Mouse (Mus musculus) stomach, postnatal 0 days (tissue): ENCODE data around the gene Dnase1l2. TPM values are rescaled to one million over a fixed set of nuclear protein-coding genes. Genes with fewer than 3 reads are reported as not detected.
"Not testable (repeated sequence)": the region's sequence is repeated elsewhere in the genome, so short reads cannot be mapped to it uniquely, and the experiment has no call there.

ENCODE experiments used
- ATAC-seq: fragments of 200-750 bp; cut with Nextera tagmentation; 2 replicates; pipeline ENCODE4 v1.8.0; 2017; ENCODE audit not compliant: low FRiP score, low TSS enrichment
- DNase-seq: peaks from one replicate; pipeline ENCODE4 v3.0.0-alpha.2; 2016; ENCODE audit warnings: low spot score
- H3K27ac ChIP-seq: fragments of 300-500 bp; sonication (generic); replicated peaks from 2 replicates; pipeline ENCODE4 v1.5.1; 2014; ENCODE audit warnings: mild to moderate bottlenecking, control low read depth
- H3K27me3 ChIP-seq: fragments of 300-500 bp; sonication (generic); 2 replicates; pipeline ENCODE4 v1.6.1; 2014; ENCODE audit warnings: low read length; ENCODE audit not compliant: control insufficient read depth, insufficient read depth
- H3K36me3 ChIP-seq: fragments of 300-500 bp; sonication (generic); 2 replicates; pipeline ENCODE4 v1.6.1; 2014; ENCODE audit warnings: low read length, mixed read lengths; ENCODE audit not compliant: control insufficient read depth, insufficient read depth
- H3K4me1 ChIP-seq: fragments of 300-500 bp; sonication (generic); replicated peaks from 2 replicates; pipeline ENCODE4 v1.6.1; 2014; ENCODE audit warnings: antibody characterized with exemption; ENCODE audit not compliant: control insufficient read depth, insufficient read depth
- H3K4me2 ChIP-seq: fragments of 300-500 bp; sonication (generic); replicated peaks from 2 replicates; pipeline ENCODE4 v1.6.1; 2014; ENCODE audit warnings: low read depth, mild to moderate bottlenecking, control low read depth, moderate library complexity
- H3K4me3 ChIP-seq: fragments of 300-500 bp; sonication (generic); 2 replicates; pipeline ENCODE4 v1.5.1; 2014; ENCODE audit warnings: low read depth, low read length, control low read depth
- H3K9ac ChIP-seq: fragments of 300-500 bp; sonication (generic); 2 replicates; pipeline ENCODE4 v1.6.1; 2014; ENCODE audit warnings: mild to moderate bottlenecking, low read length, control low read depth, mixed read lengths
- H3K9me3 ChIP-seq: fragments of 300-500 bp; sonication (generic); 2 replicates; pipeline ENCODE4 v1.6.1; 2016; ENCODE audit warnings: low read length; ENCODE audit not compliant: control insufficient read depth
- CTCF ChIP-seq: IDR thresholded peaks from 2 replicates; pipeline ENCODE4 v1.5.1; 2016; ENCODE audit warnings: antibody characterized with exemption, low read depth, mild to moderate bottlenecking, moderate library complexity
- EP300 ChIP-seq: optimal IDR thresholded peaks from 2 replicates; pipeline ENCODE3; 2016; ENCODE audit warnings: antibody characterized with exemption
- WGBS: fragments of 180-500 bp; shearing (Covaris S2); extraction: QIAGEN DNeasy Blood & Tissue Kit; methylation state at CpG from one replicate; pipeline ENCODE4 v1.1.7; 2014; 5-methylcytosine and 5-hydroxymethylcytosine counted together
- polyA plus RNA-seq: library from polyadenylated mRNA; unstranded; fragments of >200 nt; fragmentation: Nextera tagmentation; extraction: Ambion mirVana; gene quantifications from 2 replicates; pipeline ENCODE4 v1.2.1, GENCODE M21; 2015

Gene Dnase1l2
- polyA plus RNA-seq, 1 experiment from 2014 or later = 88.0 TPM

DNA sequence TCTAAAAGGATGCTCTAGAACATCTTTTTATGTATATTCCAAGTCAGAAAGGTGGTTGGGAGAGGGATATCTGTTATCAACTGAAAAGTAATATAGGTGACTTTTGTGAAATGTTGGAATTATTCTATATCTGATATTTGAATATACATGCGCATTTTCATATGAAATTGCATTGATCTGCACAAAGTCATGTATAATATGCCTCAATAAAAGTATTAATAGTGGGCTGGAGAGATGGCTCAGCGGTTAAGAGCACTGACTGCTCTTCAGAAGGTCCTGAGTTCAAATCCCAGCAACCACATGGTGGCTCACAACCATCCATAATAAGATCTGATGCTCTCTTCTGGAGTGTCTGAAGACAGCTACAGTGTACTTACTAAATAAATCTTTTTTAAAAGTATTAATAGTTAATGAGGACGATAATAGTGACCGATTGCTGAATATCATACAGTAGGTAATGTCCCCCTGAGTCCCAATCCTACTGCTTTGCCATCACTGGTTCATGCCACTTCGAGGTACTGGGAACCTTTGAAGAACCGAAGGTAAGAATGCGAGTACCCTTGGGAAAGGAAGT, 26.5 kb upstream of the Dnase1l2 start:
- Histone ChIP-seq H3K9me3 (no peaks in the 10 kb centered on the region), H3K4me3 (peak overlapping the region; percentile 78), H3K36me3 (0 out of 2 replicates have a peak, but pooled peaks cover 4% of the 10 kb centered on the region), H3K4me1 (0 out of 2 replicates have a peak, but pooled peaks cover 6% of the 10 kb centered on the region), H3K9ac (peak overlapping the region; percentile 87; the same call in 1 of the 2 replicates), H3K27ac (peak overlapping the region; percentile 75), H3K27me3 (no peaks in the 10 kb centered on the region), H3K4me2 (peak overlapping the region; percentile 97)
- no peak for DNase-seq
- 15% methylated on average over 7 of the region's 7 CpGs for WGBS
- no peak for TF ChIP-seq CTCF
- no peak for TF ChIP-seq EP300
- no peak for ATAC-seq

DNA sequence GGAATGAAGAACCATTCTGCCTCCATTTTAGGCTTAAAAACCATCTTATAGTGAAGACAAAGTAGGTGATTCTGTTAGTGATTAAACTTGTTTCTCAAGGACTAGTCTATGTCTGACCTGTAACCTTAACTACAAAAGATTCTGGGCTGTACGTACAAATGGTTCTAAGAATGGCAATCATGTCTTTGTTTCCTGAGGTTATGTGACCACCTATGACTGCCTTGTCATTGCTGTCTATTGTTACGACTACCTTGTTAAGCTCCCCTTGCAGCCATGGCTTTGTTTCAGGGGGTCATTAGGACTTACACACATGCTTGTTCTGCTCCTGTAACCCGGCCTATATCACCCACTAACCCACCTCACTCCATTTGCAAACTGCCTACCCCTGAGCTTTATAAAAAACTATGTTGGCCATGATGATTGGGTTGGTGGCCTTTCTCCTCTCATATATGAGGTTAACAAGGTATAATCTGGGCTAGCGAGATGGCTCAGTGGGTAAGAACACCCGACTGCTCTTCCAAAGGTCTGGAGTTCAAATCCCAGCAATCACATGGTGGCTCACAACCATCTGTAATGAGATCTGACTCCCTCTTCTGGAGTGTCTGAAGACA, 25.8 kb upstream of the Dnase1l2 start:
- no peak for TF ChIP-seq EP300
- TF ChIP-seq CTCF = no peak
- H3K4me1 ChIP-seq = 0 out of 2 replicates have a peak, but pooled peaks cover 6% of the 10 kb centered on the region
- no peaks in the 10 kb centered on the region for H3K36me3 ChIP-seq
- WGBS = 91% methylated on average over 5 of the region's 5 CpGs
- no peak for DNase-seq
- ATAC-seq = no peak
- no peak overlapping the region for H3K4me2 ChIP-seq
- no peak overlapping the region for H3K4me3 ChIP-seq
- H3K27me3 ChIP-seq = no peaks in the 10 kb centered on the region
- H3K27ac ChIP-seq = no peak overlapping the region
- no peaks in the 10 kb centered on the region for H3K9me3 ChIP-seq
- H3K9ac ChIP-seq = no peak overlapping the region

DNA sequence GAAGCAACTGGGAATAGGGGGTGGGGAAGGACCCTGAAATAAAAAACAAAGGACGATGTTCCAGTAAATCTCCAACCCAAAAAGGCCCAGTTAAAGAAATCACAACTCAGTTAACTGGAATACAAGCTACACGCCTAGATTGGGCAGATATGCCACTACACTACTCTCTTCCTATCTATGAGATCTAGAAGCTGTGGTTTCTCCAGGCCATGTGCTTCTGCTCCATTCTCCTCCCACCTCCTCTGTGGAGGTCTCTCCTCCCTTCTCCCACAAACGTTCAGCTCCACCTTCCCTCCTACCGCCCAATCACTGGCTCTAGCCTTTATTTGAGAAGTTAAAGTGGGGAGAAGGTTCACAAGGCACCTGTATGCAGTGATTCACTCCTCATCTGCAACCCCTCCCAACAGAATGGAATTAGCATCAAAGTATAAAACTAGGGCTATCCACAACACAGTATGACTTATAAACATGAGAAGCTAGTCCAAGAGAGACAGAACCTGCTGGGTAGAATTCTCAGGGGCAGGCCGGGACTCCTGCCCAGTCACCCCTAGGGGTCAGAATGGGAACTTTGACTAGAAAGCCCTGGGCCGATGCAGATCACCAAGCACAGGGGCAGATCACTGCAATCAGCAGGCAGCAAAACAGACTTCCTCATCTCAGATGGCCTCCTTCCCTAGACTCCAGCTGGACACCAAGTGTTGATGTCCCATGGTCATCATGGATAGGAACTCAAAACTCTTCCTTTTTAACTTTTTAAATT, 20.6 kb upstream of the Dnase1l2 start:
- Histone ChIP-seq H3K4me2 (no peak overlapping the region), H3K4me3 (no peak overlapping the region), H3K9ac (no peak overlapping the region), H3K9me3 (no peaks in the 10 kb centered on the region), H3K27ac (no peak overlapping the region), H3K27me3 (no peaks in the 10 kb centered on the region), H3K36me3 (no peaks in the 10 kb centered on the region), H3K4me1 (no peaks in the 10 kb centered on the region)
- DNase-seq (no peak), ATAC-seq (peak; percentile 47; the same call in 1 of the 2 replicates)
- peak; percentile 27 for TF ChIP-seq CTCF
- TF ChIP-seq EP300 = no peak
- 53% methylated on average over 6 of the region's 6 CpGs for WGBS

DNA sequence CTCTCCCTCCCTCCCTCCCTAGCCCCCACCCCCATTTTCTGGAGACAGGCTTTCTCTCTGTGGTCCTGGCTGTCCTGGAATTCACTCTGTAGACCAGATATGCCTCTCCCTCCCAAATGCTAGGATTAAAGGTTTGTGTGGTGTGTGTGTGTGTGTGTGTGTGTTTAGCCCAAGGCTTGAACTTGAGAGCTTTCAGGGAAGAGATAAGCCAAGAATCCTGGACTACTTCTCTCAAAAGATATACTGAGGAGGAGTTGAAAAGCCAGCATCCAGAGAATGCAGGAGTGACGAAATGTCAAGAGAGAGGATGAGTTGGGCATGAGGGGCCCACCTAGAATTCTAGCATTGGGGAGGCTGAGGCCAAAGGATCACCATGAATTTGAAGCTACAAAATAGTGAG, 20.0 kb upstream of the Dnase1l2 start:
- ATAC-seq = no peak
- 76% methylated on average over 1 of the region's 1 CpGs for WGBS
- Histone ChIP-seq H3K4me2 (no peak overlapping the region), H3K27ac (no peak overlapping the region), H3K36me3 (no peaks in the 10 kb centered on the region), H3K9me3 (no peaks in the 10 kb centered on the region), H3K4me3 (no peak overlapping the region), H3K27me3 (no peaks in the 10 kb centered on the region), H3K9ac (no peak overlapping the region), H3K4me1 (no peaks in the 10 kb centered on the region)
- DNase-seq = no peak
- no peak for TF ChIP-seq CTCF
- TF ChIP-seq EP300 = no peak

DNA sequence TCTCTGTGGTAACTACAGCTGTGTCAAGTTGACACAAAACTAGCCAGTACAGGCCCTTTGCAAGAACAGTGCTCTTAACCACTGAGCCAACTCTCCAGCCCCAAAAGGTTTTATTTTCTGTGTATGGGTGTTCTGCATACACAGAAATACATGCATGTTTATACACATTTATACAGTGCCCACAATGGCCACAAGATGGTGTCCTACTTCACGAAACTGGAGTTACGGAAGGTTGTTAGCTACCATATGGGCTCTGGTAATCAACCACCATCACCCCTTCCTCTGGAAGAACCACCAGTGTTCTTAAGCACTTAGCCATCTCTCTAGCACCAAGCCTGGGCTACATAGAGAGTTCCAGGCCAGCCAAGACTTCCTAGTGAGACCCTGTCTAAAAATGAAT, 18.7 kb upstream of the Dnase1l2 start:
- Histone ChIP-seq H3K36me3 (no peaks in the 10 kb centered on the region), H3K27me3 (no peaks in the 10 kb centered on the region), H3K9me3 (no peaks in the 10 kb centered on the region), H3K27ac (no peak overlapping the region), H3K4me1 (no peaks in the 10 kb centered on the region), H3K9ac (no peak overlapping the region), H3K4me3 (no peak overlapping the region), H3K4me2 (no peak overlapping the region)
- WGBS = 77% methylated on average over 2 of the region's 2 CpGs
- DNase-seq = peak; percentile 52
- TF ChIP-seq CTCF (peak; percentile 76), EP300 (no peak)
- ATAC-seq = peak; percentile 58; the same call in 1 of the 2 replicates

DNA sequence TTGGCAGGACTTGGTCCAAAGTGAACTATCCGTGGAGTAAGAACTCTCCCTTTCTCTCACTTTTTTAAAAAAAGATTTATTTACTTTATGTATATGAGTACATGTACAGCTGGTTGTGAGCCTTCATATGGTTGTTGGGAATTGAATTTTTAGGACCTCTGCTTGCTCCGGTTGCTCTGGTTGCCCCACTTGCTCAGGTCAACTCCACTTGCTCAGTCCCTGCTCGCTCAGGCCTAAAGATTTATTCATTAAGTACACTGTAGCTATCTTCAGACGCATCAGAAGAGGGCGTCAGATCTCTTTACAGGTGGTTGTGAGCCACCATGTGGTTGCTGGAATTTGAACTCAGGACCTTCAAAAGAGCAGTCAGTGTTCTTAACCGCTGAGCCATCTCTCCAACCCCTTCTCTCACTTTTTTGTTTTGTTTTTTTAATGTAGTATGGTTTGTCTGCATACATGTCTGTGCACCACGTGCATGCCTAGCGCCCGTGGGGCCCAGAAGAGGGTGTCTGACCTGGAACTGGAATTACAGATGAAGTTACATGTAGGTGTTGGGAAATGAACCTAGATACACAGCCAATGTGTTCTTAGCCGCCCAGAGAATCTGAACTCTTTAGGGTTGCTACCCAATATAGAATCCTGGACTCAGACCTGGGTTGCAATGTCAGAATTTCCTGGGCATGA, 12.8 kb upstream of the Dnase1l2 start:
- Histone ChIP-seq H3K27ac (peak overlapping the region; percentile 58), H3K4me2 (peak overlapping the region; percentile 37)
- H3K27me3 ChIP-seq, H3K9ac ChIP-seq, H3K36me3 ChIP-seq, DNase-seq, H3K4me1 ChIP-seq, ATAC-seq, H3K9me3 ChIP-seq, H3K4me3 ChIP-seq: not testable (repeated sequence)
- 45% methylated on average over 10 of the region's 10 CpGs for WGBS
